Mouse (Mus musculus): Measurements from ENCODE around the gene Gm45753.

Gm45753 gene

DNA sequence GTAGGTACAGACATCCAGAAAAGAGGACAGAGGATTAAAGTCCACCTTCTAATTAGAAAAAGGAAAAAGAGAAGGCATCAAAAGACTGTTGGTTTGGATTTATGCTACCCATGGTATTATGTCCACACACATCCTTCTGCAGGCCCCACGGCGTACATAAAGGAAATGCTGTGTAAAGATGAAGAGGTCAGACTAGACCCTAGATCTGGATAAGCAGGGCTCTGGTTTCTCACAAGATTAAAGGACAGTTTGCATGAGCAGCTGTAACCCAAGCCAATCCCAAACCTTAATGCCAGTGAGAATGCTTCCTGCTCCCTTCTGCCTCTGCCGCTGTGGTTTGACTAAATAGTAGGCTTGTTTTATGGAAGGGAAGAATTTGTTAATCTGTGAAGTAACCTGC lies 30.8 kb downstream of the Gm45753 start:
- in situ Hi-C loops (cut with MboI, MseI) = no loop called here

DNA sequence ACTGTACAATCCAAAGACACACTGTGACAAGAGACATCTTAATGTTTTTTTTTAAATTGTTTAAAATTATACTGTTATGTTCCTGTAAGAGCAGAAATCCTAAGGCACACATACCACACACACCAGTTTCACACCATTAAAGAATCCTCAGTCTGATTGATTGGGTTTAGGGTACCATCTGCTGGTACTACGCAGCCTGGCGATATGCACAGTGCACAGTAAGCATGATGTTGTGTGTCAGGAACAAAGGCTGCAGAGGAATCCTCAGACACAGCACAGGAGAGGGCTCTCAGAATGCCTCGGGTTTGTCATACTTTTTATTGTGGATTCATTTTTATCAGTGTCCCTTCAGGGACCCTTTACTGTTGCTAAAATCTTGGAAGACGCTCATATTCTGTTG lies 33.9 kb downstream of the Gm45753 start:
- in situ Hi-C loops (cut with MboI, MseI) = no loop called here

DNA sequence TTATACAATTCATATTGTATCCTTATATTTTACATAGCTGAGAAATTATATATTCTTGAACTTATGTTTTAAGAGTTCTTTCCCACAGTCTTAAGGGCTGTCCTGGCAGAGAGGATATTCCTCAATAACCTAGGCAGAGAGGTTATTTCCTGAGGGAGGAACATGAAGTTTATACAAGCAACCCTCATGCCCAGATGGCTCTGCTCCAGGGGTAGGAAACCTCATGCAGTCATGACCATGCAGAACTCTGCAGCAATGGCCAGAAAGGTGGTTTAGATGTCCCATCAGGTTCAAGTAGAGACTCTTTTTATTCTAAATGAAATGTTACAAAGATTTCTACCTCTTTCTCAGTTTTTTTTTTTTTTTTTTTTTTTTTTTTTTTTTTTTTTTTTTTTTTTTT lies 39.2 kb downstream of the Gm45753 start:
- in situ Hi-C loops (cut with MboI, MseI) = no loop called here

DNA sequence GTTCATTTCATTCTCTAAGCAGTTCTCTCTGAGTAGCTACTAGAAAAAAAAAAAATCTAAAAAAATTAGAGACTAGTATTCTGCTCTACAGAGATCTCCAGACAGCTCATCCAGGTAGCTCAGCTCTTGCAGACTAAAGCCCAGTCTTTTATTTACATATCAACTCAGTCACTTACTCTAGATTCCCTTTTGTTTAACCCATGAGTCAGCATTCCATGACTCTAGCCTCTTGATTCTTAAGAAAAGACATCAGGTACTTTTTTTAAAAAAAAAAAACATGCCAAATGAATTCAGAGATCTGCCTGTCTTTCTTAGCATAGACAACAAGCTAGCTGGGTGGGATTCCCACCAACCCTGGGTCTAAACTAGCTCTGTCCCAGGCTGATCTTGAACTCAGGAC lies 39.8 kb downstream of the Gm45753 start:
- in situ Hi-C loops (cut with MboI, MseI) = no loop called here

DNA sequence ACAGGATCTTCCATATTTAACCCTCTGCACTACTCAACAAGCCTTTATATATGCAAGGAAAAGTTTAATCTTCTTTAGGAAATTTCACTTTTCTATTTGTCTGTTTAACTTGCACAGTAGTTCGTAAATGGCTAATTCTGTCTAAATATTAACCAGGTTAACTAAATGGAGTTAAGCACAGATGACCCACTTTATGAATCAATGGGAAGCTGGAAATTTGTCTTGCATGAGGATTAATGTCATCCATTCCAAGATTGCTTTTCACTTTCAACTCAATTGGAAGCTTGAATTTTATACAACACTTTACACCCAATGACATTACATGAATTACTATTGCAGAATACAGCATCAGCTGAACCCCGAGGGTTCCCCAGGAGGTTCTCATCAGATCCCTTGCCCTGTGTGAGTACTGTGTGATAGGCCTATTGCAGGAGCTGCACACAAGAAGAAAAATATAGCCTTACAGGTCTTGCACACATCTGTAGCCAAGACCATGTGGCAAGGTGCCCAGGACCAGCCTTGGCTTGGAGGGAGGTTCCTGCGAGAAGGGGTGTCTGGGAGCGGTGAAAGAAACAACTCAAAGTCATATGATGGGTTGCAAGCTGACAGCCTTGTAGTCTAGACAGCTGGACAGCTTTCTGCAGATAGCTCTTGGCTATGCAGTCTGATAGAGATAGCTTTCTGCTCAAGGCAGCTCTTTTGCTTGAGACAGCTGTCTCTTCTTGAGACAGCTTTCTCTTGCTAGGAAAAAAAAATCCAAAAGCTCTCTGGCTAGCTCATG lies 40.5 kb downstream of the Gm45753 start:
- in situ Hi-C loops (cut with MboI, MseI) = no loop called here

DNA sequence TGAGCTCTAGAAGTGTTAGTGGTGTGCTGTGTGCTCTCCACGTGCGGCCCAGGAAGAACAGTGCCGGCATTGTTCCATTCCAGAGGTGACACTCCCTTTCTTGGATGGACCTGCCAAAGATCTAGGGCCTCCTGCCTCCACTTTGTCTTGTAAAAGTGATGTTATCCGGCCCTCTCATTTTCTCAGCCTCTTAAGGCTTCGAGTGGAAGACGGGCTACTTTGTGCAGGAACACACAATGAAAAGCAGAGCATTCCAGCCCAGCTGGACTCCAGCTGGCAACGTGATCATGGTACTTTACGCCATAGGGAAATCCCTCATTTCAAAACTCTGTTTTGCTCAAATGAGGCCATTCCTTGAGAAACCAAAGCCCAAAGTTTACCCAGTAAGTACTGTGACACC lies 41.3 kb downstream of the Gm45753 start:
- in situ Hi-C loops (cut with MboI, MseI) = no loop called here

DNA sequence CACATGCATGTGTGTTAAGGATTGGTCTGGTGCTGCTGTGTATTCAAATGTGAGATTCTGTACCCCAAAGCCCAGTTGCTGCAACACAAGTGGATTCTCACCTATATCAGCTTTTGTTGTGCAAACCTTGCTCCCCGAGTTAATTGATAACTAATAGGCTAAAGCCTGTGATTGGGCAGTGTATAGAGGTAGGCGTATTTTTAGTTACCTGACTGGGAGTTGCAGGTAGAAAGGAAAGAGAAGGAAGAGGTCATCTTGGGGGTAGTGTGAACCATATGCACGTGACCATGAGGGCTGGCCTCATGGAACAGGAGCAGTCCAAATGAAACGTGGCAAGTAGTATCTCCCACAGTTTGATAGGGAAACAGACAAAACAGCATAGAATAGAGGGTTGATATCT lies 43.3 kb downstream of the Gm45753 start:
- in situ Hi-C loops (cut with MboI, MseI) = no loop called here

DNA sequence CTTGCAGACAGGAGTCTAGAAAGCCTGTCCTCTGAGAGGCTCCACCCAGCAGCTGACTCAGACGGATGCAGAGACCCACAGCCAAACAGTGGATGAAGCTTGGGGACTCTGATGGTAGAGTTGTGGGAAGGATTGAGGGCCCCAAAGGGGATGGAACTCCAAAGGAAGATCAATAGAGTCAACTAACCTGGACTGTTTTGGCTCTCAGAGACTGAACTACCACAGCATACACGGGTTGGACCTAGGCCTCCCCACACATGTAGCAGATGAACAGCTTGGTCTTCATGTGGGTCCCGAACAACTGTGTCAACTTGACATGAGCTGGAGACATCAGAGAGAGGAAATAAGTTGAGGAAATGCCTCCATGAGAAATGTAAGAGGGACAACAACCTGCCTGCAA lies 45.4 kb downstream of the Gm45753 start:
- in situ Hi-C loops (cut with MboI, MseI) = no loop called here

DNA sequence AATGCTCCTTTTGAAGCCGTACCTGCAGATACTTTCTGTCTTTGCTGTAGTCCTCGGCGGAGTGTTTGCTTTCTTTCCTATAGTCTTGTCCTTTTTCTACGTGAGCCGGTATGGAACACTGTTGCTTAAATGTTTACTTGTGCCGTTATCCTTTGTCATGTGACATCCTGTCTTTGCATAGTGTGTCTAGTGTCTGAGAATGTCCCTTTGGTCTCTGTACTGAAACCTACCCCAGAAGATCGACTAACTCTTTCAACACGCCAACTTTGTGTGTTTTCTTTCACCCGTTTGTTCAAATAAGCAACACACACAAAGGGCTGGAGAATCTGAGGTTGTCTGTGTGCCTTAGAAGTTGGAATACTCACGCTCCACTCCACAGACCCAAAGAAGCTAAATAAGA lies 46.3 kb downstream of the Gm45753 start, which contains the start of gene F11:
TSS of gene F11 (minus strand) at position 112 of the 400 bp plus-strand sequence.
- in situ Hi-C loops (cut with MboI, MseI) = no loop called here

DNA sequence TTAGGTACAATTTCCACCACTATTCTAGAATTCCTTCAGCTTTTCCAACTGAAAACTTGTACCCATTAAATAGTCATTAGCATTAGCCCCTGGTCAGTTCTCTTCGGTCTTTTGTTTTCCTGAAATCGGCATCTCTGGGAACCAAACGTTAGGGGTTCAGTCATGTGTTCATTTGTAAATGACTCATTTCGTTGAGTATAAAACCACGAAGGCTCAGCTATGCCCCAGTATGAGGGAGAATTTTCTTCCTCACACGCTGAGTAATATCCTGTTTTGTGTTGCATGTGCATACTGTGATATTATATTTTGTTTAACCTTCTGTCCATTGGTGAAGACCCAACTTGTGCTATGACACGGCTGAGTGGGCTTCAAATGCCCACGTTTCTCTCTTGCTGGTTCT lies 49.8 kb downstream of the Gm45753 start:
- in situ Hi-C loops (cut with MboI, MseI) = no loop called here

DNA sequence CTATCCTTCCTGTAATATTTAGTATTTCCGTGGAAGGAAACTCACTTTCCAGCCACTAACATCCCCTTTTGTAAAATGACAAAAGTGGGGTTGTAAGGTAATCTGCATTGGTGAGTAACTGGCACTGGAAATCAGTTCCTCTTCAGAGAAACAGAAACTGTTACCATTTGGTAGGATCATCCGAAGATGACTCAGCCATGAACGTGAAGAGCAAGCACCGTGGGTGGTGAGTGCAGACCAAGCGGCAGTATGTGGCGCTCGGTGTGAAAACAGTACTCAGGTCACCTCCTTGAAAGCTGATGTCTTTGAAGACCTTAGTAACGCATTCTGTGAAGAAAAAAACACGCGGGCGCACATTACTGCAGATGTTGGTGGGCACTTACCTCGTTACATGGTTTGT lies 53.2 kb downstream of the Gm45753 start:
- in situ Hi-C loops (cut with MboI, MseI) = no loop called here

DNA sequence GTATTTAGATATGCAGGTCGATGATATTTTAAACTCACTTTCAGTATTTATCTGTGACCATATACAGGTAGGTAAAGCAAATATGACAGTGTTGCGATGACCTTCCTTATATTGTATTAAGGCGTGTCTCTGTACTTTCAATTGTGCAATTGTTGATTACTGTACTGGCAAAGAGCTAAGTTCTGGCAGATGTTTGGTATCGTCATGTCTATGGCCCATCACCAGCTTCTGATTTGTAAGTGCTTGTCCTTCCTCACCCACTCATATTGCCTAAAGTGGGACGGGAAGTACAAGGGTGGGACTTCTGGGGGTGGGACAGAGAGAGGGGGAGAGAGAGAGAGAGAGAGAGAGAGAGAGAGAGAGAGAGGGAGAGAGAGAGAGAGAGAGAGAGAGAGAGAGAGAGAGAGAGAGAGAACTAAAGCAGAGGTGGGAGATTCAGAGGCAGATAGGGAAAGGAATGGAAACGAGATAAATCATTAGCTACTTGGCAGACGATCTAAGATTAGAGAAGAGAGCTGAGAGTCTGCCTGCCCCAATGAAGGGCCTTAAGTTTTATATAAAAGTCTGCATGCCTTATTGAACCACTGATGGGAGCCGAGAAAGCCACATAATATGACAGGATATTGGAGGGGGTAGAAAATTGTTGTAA lies 53.9 kb downstream of the Gm45753 start:
- in situ Hi-C loops (cut with MboI, MseI) = no loop called here

DNA sequence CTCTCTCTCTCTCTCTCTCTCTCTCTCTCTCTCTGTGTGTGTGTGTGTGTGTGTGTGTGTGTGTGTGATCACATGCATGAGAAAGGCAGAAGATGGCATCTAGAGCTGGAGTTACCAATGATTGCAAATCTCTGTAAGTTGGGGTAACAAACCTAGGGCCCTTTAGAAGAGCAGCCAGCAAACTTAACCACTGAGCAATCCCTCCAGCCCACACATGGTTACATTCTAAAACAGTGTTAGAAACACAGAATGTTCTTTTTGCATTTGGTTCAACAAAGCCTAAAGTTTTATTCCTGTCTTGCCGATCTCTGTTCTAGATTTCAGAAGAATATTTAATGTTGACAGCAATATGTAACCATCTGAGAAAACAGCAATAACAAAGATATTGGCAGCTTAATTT lies 54.7 kb downstream of the Gm45753 start:
- in situ Hi-C loops (cut with MboI, MseI) = no loop called here

DNA sequence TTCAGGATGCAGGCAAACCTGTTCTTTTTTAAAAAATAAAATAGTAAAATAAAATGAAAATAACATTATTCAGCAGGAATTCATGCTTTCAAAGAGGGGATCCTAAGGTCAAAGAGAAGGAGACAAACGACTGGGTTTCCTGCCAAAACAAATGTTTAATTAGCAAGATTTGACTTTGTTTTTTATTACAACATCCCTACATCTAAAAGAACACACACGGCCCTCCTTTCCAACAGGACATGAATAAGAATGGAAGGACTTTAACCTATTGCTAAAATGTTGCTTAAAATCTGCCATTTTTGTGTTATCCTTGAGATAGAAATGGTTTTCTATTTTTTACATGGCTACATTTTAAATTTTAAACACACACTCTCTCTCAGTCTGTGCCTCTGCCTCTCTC lies 55.2 kb downstream of the Gm45753 start:
- in situ Hi-C loops (cut with MboI, MseI) = no loop called here

DNA sequence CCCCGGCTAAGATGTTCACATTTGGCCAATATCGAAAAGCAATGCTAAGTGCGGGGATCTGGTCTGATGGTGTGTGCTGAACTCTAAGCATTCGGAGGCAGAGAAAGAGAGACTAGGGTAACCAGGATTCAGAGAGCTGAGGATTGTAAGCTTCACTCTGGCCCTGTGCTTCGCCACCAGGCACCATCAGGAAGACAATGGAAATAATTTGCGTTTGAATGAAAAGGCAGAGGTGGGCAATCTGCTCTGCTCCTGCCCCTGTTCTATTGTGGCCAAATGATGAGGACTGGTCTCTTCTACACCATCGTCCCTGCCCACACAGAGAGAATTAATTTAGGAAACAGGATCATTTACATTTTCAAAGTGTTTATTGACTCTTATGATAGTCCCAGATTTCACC lies 62.0 kb downstream of the Gm45753 start:
- in situ Hi-C loops (cut with MboI, MseI) = no loop called here

DNA sequence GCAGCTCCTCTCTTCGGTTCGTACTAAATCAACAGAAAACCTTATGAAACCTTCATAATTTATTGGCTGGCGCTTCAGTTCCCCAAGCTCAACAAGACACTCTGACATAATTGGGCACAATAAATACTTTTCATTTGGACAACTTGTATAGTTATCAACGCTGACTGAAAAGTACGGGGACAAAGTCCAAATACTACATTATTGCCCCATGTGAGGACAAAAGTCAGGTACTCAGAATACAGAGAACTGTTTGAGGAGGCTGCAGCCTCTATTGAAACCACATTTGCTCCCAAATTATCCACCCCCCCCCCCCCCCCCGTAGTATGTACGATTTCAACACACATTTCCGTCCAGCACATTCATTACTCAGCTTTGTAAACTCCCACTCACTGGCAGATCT lies 68.9 kb downstream of the Gm45753 start:
- in situ Hi-C loops (cut with MboI, MseI) = no loop called here

DNA sequence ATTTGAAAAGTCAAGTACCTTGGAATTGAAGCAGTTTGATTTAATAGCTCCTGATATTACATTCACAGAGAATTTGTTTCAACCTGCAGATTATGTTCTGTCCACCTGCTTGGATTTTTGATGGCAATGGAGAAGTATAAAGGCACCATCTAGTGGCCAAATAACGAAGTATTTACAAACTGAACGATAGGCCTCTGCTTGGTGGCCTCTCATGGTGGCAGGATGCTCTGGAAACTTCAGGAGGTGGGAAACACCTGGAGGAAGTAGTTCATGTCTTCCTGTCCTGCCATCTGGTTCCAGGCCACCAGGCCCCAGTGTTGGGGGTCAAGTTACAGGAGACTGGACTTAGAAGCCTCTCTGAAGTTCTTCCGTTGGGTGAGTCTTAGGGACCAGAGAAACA lies 70.0 kb downstream of the Gm45753 start:
- in situ Hi-C loops (cut with MboI, MseI) = no loop called here

DNA sequence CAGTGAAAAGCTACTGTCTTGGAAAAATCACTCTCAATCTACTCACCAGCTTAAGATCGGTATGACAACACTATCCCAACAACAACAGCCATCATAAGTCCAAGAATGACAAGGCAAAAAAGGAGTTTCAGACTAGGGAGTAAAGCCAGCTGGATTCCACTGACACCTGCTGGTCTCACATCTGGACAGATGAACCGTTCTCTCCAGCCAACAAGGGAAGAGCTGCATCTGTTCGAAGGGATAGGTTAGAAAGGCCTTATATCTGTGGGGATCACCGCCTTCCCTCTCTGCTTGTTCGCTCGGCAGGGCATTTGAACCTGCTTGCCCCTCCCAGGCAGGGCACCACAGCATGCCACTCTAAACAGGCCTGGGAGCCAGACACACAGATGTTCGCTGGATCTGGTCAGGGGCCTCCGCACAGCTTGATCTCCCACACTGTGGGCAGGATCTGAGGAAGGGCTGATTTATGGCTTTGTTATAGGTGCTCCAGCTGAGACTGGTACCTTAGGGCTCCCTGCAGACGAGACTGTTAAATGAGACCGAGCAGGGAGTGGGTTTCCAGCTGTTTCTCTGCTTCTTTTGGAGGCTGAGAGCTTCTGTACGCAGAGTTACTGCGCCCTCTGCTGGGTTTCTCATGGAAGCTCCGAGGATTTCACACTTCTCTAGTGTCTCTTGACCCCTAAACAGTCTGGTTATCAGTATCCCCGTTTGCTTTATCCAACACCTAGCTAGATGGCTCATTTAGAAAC lies 71.9 kb downstream of the Gm45753 start:
- in situ Hi-C loops (cut with MboI, MseI) = no loop called here

DNA sequence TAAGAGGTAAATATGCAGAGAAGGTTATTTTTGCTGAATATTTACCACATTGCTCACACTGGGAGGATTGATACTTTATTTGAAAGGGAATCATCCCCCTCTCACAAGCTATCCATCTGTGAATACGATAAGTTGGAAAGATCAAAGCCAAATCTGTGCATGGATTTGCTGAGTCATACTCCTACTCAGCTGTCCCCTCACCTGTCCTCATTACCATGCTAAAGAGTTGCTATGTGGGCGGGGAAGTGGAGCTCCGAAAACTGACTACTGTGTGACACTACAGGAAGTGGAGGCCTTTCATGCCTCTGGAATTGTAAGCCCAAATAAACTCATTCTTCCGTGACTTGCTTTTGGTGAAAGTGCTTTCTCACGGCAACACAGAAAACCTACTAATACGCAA lies 73.0 kb downstream of the Gm45753 start:
- in situ Hi-C loops (cut with MboI, MseI) = no loop called here

DNA sequence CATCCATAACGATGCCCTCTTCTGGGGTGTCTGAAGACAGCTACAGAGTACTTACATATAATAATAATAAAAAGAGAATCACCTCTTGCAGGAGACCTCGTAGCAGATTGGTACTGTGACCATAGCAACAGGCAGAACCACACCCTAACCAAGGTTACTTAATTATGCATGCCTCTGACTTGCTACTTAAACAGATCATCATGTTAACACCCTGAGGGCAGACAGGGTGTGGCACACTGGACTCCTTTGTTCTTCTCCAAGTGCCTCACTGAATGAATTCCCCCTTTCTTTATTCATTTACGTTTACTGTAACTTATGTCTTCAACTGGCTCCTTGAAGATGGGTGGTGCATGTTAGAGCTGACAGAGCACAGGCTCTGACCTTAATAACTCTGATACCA lies 75.0 kb downstream of the Gm45753 start:
- in situ Hi-C loops (cut with MboI, MseI) = no loop called here

Measured in regulatory T cell (primary cell).